Mouse (Mus musculus): ENCODE data around the gene Gp1bb. TPM values are rescaled to one million over a fixed set of nuclear protein-coding genes. Genes with fewer than 3 reads are reported as not detected.
A peak's percentile ranks its signal among the peaks of the same experiment; 100 is the strongest.

Gene Gp1bb
- polyA plus RNA-seq, 1 experiment from 2014 or later, result 9.5 TPM

DNA sequence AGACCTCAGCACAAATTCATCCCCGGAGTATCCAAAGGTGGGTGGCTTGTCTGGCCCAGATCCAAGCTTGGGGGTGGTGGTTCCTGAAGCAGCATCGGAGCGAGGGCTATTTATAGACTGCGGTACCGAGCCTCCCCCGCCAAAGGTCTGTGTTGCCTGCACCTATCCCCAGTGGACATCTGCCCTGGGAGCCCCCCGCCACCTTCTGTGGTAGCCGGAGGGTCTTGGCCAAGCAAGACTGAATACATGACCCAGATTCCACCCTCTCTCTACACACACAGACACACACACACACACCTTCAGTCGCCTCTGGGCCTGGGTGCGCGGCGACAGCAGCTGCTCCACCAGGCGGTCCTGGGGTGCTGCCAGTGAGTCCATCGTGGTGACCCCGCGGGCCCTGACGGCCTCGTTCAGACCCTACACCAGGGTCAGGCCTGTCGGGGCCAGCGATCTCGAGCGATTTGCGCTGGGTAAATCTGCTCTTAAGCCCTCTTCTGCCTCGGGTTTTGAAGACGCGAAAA is 3.6 kb upstream of the Gp1bb start:
- Histone ChIP-seq H3K27ac (ENCODE audit: low read depth, low read length) (no peak overlapping the region), H3K9ac (ENCODE audit: low read depth, low read length) (no peak overlapping the region), H3K4me2 (replicated peaks; ENCODE audit: low read depth, low read length) (peak overlapping the region; percentile 87), H3K4me1 (replicated peaks; ENCODE audit: control insufficient read depth, insufficient read depth, low read length) (peaks cover 32% of the 10 kb centered on the region), H3K27me3 (ENCODE audit: control insufficient read depth, insufficient read depth, low read length) (peaks cover 67% of the 10 kb centered on the region), H3K9me3 (ENCODE audit: control insufficient read depth, low read length) (no peaks in the 10 kb centered on the region), H3K36me3 (ENCODE audit: control insufficient read depth, insufficient read depth, low read length) (peaks cover 5% of the 10 kb centered on the region), H3K4me3 (ENCODE audit: low read depth, low read length) (peak overlapping the region; percentile 43)
- 10% methylated on average over 26 of the region's 26 CpGs for WGBS
- DNase-seq (ENCODE audit: low spot score) (no peak), ATAC-seq (ENCODE audit: low FRiP score) (no peak)

GRCm38 (mm10) chr16:18625097-18625496 is 2.9 kb upstream of the Gp1bb start:
- H3K9ac ChIP-seq (ENCODE audit: low read depth, low read length), result no peak overlapping the region
- H3K4me3 ChIP-seq (ENCODE audit: low read depth, low read length), result no peak overlapping the region
- DNase-seq (ENCODE audit: low spot score) (no peak), ATAC-seq (ENCODE audit: low FRiP score) (no peak)
- peaks cover 36% of the 10 kb centered on the region for H3K4me1 ChIP-seq (replicated peaks; ENCODE audit: control insufficient read depth, insufficient read depth, low read length)
- no peak overlapping the region for H3K4me2 ChIP-seq (replicated peaks; ENCODE audit: low read depth, low read length)
- H3K9me3 ChIP-seq (ENCODE audit: control insufficient read depth, low read length), result no peaks in the 10 kb centered on the region
- WGBS, result 32% methylated on average over 14 of the region's 14 CpGs
- peaks cover 72% of the 10 kb centered on the region for H3K27me3 ChIP-seq (ENCODE audit: control insufficient read depth, insufficient read depth, low read length)
- H3K27ac ChIP-seq (ENCODE audit: low read depth, low read length), result no peak overlapping the region
- peaks cover 5% of the 10 kb centered on the region for H3K36me3 ChIP-seq (ENCODE audit: control insufficient read depth, insufficient read depth, low read length)

GRCm38 (mm10) chr16:18624641-18625040 is 2.4 kb upstream of the Gp1bb start:
- no peak for DNase-seq (ENCODE audit: low spot score)
- WGBS, result 20% methylated on average over 15 of the region's 15 CpGs

GRCm38 (mm10) chr16:18623751-18624540 is 1.7 kb upstream of the Gp1bb start:
- H3K9ac ChIP-seq (ENCODE audit: low read depth, low read length), result no peak overlapping the region
- DNase-seq (ENCODE audit: low spot score) (no peak), ATAC-seq (ENCODE audit: low FRiP score) (no peak)
- H3K27ac ChIP-seq (ENCODE audit: low read depth, low read length), result no peak overlapping the region
- H3K4me3 ChIP-seq (ENCODE audit: low read depth, low read length), result no peak overlapping the region
- H3K9me3 ChIP-seq (ENCODE audit: control insufficient read depth, low read length), result no peaks in the 10 kb centered on the region
- H3K4me2 ChIP-seq (replicated peaks; ENCODE audit: low read depth, low read length), result no peak overlapping the region
- 24% methylated on average over 15 of the region's 15 CpGs for WGBS
- H3K27me3 ChIP-seq (ENCODE audit: control insufficient read depth, insufficient read depth, low read length), result peaks cover 84% of the 10 kb centered on the region
- H3K4me1 ChIP-seq (replicated peaks; ENCODE audit: control insufficient read depth, insufficient read depth, low read length), result peaks cover 36% of the 10 kb centered on the region
- H3K36me3 ChIP-seq (ENCODE audit: control insufficient read depth, insufficient read depth, low read length), result peaks cover 5% of the 10 kb centered on the region

More at GRCm38 (mm10) chr16:18624641-18625040, 2.4 kb upstream of the Gp1bb start:
- H3K9me3 ChIP-seq (ENCODE audit: control insufficient read depth, low read length), result no peaks in the 10 kb centered on the region
- H3K4me3 ChIP-seq (ENCODE audit: low read depth, low read length), result no peak overlapping the region
- peaks cover 5% of the 10 kb centered on the region for H3K36me3 ChIP-seq (ENCODE audit: control insufficient read depth, insufficient read depth, low read length)
- ATAC-seq (ENCODE audit: low FRiP score), result no peak
- no peak overlapping the region for H3K9ac ChIP-seq (ENCODE audit: low read depth, low read length)
- H3K4me1 ChIP-seq (replicated peaks; ENCODE audit: control insufficient read depth, insufficient read depth, low read length), result peaks cover 36% of the 10 kb centered on the region
- no peak overlapping the region for H3K27ac ChIP-seq (ENCODE audit: low read depth, low read length)
- peaks cover 77% of the 10 kb centered on the region for H3K27me3 ChIP-seq (ENCODE audit: control insufficient read depth, insufficient read depth, low read length)
- H3K4me2 ChIP-seq (replicated peaks; ENCODE audit: low read depth, low read length), result no peak overlapping the region

DNA sequence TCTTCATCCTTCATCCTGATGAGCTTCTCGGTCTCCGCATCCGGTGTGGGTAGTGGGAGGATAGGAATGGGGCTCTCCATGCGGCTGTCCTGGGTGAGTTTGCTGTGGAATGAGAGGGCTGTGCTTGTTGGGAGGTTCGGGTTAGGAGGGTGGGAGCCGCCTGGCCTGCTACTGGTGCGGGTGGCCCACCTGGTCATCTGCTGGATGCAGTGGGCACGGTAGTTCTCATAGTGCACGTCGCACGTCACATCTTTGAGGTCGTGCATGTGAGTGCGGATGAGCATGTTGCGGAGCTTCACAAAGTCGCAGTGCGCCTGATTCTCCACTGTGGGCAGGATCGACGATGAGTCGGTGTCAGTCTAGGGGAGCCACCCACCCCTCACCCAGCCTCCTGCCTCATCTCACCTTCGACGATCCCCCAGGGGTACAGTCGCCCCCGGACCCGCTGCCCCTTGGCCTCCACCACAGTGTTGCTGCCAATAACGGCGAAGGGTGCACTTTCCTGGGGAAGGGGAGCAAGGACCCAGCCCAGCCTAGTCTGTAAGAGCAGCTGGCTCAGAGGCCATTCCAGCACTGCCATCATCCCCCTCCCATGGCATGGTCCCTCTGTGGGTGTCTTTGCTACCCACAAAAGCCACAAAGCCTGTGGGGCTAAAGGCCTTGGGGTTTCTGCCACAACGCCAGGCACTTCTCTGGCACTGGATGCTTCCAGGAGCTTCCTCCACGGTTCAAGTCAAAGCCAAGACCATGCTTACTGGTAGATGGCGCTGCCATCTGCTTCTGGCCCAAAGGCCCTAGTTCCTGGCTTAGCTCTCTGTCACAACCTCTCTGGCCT is 930 bp upstream of the Gp1bb start:
- DNase-seq (ENCODE audit: low spot score), result no peak
- WGBS, result 18% methylated on average over 29 of the region's 29 CpGs
- no peak overlapping the region for H3K4me3 ChIP-seq (ENCODE audit: low read depth, low read length)
- ATAC-seq (ENCODE audit: low FRiP score), result no peak
- no peak overlapping the region for H3K27ac ChIP-seq (ENCODE audit: low read depth, low read length)
- peaks cover 92% of the 10 kb centered on the region for H3K27me3 ChIP-seq (ENCODE audit: control insufficient read depth, insufficient read depth, low read length)
- H3K4me2 ChIP-seq (replicated peaks; ENCODE audit: low read depth, low read length), result no peak overlapping the region
- H3K4me1 ChIP-seq (replicated peaks; ENCODE audit: control insufficient read depth, insufficient read depth, low read length), result peaks cover 27% of the 10 kb centered on the region
- no peaks in the 10 kb centered on the region for H3K9me3 ChIP-seq (ENCODE audit: control insufficient read depth, low read length)
- peaks cover 5% of the 10 kb centered on the region for H3K36me3 ChIP-seq (ENCODE audit: control insufficient read depth, insufficient read depth, low read length)
- no peak overlapping the region for H3K9ac ChIP-seq (ENCODE audit: low read depth, low read length)

GRCm38 (mm10) chr16:18621362-18622001 is 721 bp downstream of the Gp1bb start:
- H3K36me3 ChIP-seq (ENCODE audit: control insufficient read depth, insufficient read depth, low read length), result peaks cover 5% of the 10 kb centered on the region
- WGBS, result 2% methylated on average over 38 of the region's 38 CpGs
- ATAC-seq (ENCODE audit: low FRiP score) (no peak), DNase-seq (ENCODE audit: low spot score) (no peak)
- peak overlapping the region; percentile 79 for H3K4me2 ChIP-seq (replicated peaks; ENCODE audit: low read depth, low read length)
- H3K27ac ChIP-seq (ENCODE audit: low read depth, low read length), result no peak overlapping the region
- peaks cover 87% of the 10 kb centered on the region for H3K27me3 ChIP-seq (ENCODE audit: control insufficient read depth, insufficient read depth, low read length)
- no peaks in the 10 kb centered on the region for H3K9me3 ChIP-seq (ENCODE audit: control insufficient read depth, low read length)
- H3K4me1 ChIP-seq (replicated peaks; ENCODE audit: control insufficient read depth, insufficient read depth, low read length), result peaks cover 16% of the 10 kb centered on the region
- H3K9ac ChIP-seq (ENCODE audit: low read depth, low read length), result no peak overlapping the region
- peak overlapping the region; percentile 41 for H3K4me3 ChIP-seq (ENCODE audit: low read depth, low read length)

GRCm38 (mm10) chr16:18620601-18621361 is 1.4 kb downstream of the Gp1bb start:
- peak; percentile 39; the same call in 1 of the 2 replicates for ATAC-seq (ENCODE audit: low FRiP score)
- H3K4me2 ChIP-seq (replicated peaks; ENCODE audit: low read depth, low read length), result peak overlapping the region; percentile 79
- peaks cover 10% of the 10 kb centered on the region for H3K4me1 ChIP-seq (replicated peaks; ENCODE audit: control insufficient read depth, insufficient read depth, low read length)
- peak overlapping the region; percentile 34; the same call in 1 of the 2 replicates for H3K9ac ChIP-seq (ENCODE audit: low read depth, low read length)
- H3K9me3 ChIP-seq (ENCODE audit: control insufficient read depth, low read length), result no peaks in the 10 kb centered on the region
- H3K36me3 ChIP-seq (ENCODE audit: control insufficient read depth, insufficient read depth, low read length), result peaks cover 5% of the 10 kb centered on the region
- 1% methylated on average over 63 of the region's 74 CpGs for WGBS
- peak overlapping the region; percentile 41 for H3K4me3 ChIP-seq (ENCODE audit: low read depth, low read length)
- peak; percentile 67 for DNase-seq (ENCODE audit: low spot score)
- no peak overlapping the region for H3K27ac ChIP-seq (ENCODE audit: low read depth, low read length)
- H3K27me3 ChIP-seq (ENCODE audit: control insufficient read depth, insufficient read depth, low read length), result peaks cover 82% of the 10 kb centered on the region

GRCm38 (mm10) chr16:18620201-18620600 is 2.0 kb downstream of the Gp1bb start:
- Histone ChIP-seq H3K27me3 (ENCODE audit: control insufficient read depth, insufficient read depth, low read length) (peaks cover 77% of the 10 kb centered on the region), H3K4me1 (replicated peaks; ENCODE audit: control insufficient read depth, insufficient read depth, low read length) (peaks cover 10% of the 10 kb centered on the region), H3K4me2 (replicated peaks; ENCODE audit: low read depth, low read length) (peak overlapping the region; percentile 79), H3K9me3 (ENCODE audit: control insufficient read depth, low read length) (no peaks in the 10 kb centered on the region), H3K36me3 (ENCODE audit: control insufficient read depth, insufficient read depth, low read length) (peaks cover 5% of the 10 kb centered on the region), H3K4me3 (ENCODE audit: low read depth, low read length) (no peak overlapping the region; the same call in 1 of the 2 replicates), H3K27ac (ENCODE audit: low read depth, low read length) (no peak overlapping the region), H3K9ac (ENCODE audit: low read depth, low read length) (no peak overlapping the region)
- DNase-seq (ENCODE audit: low spot score) (no peak), ATAC-seq (ENCODE audit: low FRiP score) (no peak)
- whole genome bisulfite sequencing, result 20% methylated on average over 6 of the region's 6 CpGs
